Mouse (Mus musculus) macrophage (primary cell): ENCODE data around the gene Filip1l. TPM values are rescaled to one million over a fixed set of nuclear protein-coding genes. Genes with fewer than 3 reads are reported as not detected.

Experiments used
- H3K27ac ChIP-seq: fragments of 350-480 bp; formaldehyde crosslinking; 2 replicates; pipeline ENCODE4 v1.9.0; 2021
- H3K36me3 ChIP-seq: fragments of 350-480 bp; formaldehyde crosslinking; 2 replicates; pipeline ENCODE4 v1.9.0; 2021; ENCODE audit errors: inconsistent target
- H3K4me3 ChIP-seq: fragments of 350-480 bp; formaldehyde crosslinking; 2 replicates; pipeline ENCODE4 v1.9.0; 2021; ENCODE audit errors: inconsistent target
- H3K79me2 ChIP-seq: fragments of 350-480 bp; formaldehyde crosslinking; 2 replicates; pipeline ENCODE4 v1.9.0; 2021; ENCODE audit errors: inconsistent target
- WGBS: methylation state at CpG from one replicate; pipeline ENCODE4 v1.1.7; 2026; ENCODE audit warnings: inconsistent platforms; ENCODE audit not compliant: missing documents; 5-methylcytosine and 5-hydroxymethylcytosine counted together
- polyA plus RNA-seq: library from polyadenylated mRNA; stranded (reverse); fragments of 250-400 nt; gene quantifications from 3 replicates; pipeline ENCODE4 v1.2.4, GENCODE M21; 2018; ENCODE audit warnings: inconsistent platforms

The Filip1l gene
- polyA plus RNA-seq, 1 experiment from 2014 or later = 28.1 TPM

GRCm38 (mm10) chr16:57485265-57485664 lies 132.4 kb downstream of the Filip1l start:
- Histone ChIP-seq H3K36me3 (no peaks in the 10 kb centered on the region), H3K79me2 (no peaks in the 10 kb centered on the region), H3K4me3 (no peak overlapping the region), H3K27ac (no peak overlapping the region)
- WGBS = 87% methylated on average over 9 of the region's 9 CpGs

- no peaks in the 10 kb centered on the region for H3K36me3 ChIP-seq
- 92% methylated on average over 5 of the region's 5 CpGs for WGBS
Observed at GRCm38 (mm10) chr16:57486266-57486665, 133.4 kb downstream of the Filip1l start.

GRCm38 (mm10) chr16:57488661-57489060 lies 135.8 kb downstream of the Filip1l start:
- no peak overlapping the region for H3K27ac ChIP-seq
- H3K79me2 ChIP-seq = no peaks in the 10 kb centered on the region
- H3K4me3 ChIP-seq = no peak overlapping the region
- H3K36me3 ChIP-seq = no peaks in the 10 kb centered on the region

More at GRCm38 (mm10) chr16:57486266-57486665, 133.4 kb downstream of the Filip1l start:
- Histone ChIP-seq H3K27ac (no peak overlapping the region), H3K4me3 (no peak overlapping the region), H3K79me2 (no peaks in the 10 kb centered on the region)

GRCm38 (mm10) chr16:57490691-57491090 lies 137.8 kb downstream of the Filip1l start:
- Histone ChIP-seq H3K79me2 (no peaks in the 10 kb centered on the region), H3K27ac (no peak overlapping the region), H3K4me3 (no peak overlapping the region), H3K36me3 (no peaks in the 10 kb centered on the region)
- 97% methylated on average over 8 of the region's 8 CpGs for WGBS

GRCm38 (mm10) chr16:57491853-57492252 lies 139.0 kb downstream of the Filip1l start:
- Histone ChIP-seq H3K4me3 (no peak overlapping the region), H3K36me3 (no peaks in the 10 kb centered on the region), H3K27ac (no peak overlapping the region), H3K79me2 (no peaks in the 10 kb centered on the region)
- WGBS = 96% methylated on average over 4 of the region's 4 CpGs

- H3K36me3 ChIP-seq = no peaks in the 10 kb centered on the region
- no peaks in the 10 kb centered on the region for H3K79me2 ChIP-seq
- no peak overlapping the region for H3K4me3 ChIP-seq
- WGBS = 74% methylated on average over 10 of the region's 10 CpGs
- no peak overlapping the region for H3K27ac ChIP-seq
Observed at GRCm38 (mm10) chr16:57495476-57496203, 142.7 kb downstream of the Filip1l start.

GRCm38 (mm10) chr16:57496437-57497173 lies 143.7 kb downstream of the Filip1l start:
- H3K4me3 ChIP-seq = no peak overlapping the region
- no peaks in the 10 kb centered on the region for H3K36me3 ChIP-seq
- H3K79me2 ChIP-seq = no peaks in the 10 kb centered on the region
- 97% methylated on average over 10 of the region's 10 CpGs for WGBS
- H3K27ac ChIP-seq = no peak overlapping the region

- Histone ChIP-seq H3K79me2 (no peaks in the 10 kb centered on the region), H3K36me3 (no peaks in the 10 kb centered on the region), H3K27ac (peak overlapping the region; percentile 43), H3K4me3 (no peak overlapping the region)
- WGBS = 45% methylated on average over 3 of the region's 3 CpGs
Observed at GRCm38 (mm10) chr16:57500851-57501250, 148.0 kb downstream of the Filip1l start.

GRCm38 (mm10) chr16:57502230-57502629 lies 149.3 kb downstream of the Filip1l start:
- WGBS = 79% methylated on average over 2 of the region's 2 CpGs
- Histone ChIP-seq H3K36me3 (no peaks in the 10 kb centered on the region), H3K4me3 (no peak overlapping the region), H3K27ac (peak overlapping the region; percentile 42), H3K79me2 (no peaks in the 10 kb centered on the region)

- no peaks in the 10 kb centered on the region for H3K79me2 ChIP-seq
- peak overlapping the region; percentile 42 for H3K27ac ChIP-seq
- 58% methylated on average over 5 of the region's 5 CpGs for WGBS
- H3K4me3 ChIP-seq = no peak overlapping the region
- H3K36me3 ChIP-seq = no peaks in the 10 kb centered on the region
Observed at GRCm38 (mm10) chr16:57502761-57503160, 149.9 kb downstream of the Filip1l start.

GRCm38 (mm10) chr16:57504728-57505127 lies 151.8 kb downstream of the Filip1l start:
- no peaks in the 10 kb centered on the region for H3K79me2 ChIP-seq
- H3K4me3 ChIP-seq = no peak overlapping the region
- 82% methylated on average over 4 of the region's 4 CpGs for WGBS
- H3K36me3 ChIP-seq = no peaks in the 10 kb centered on the region
- H3K27ac ChIP-seq = no peak overlapping the region

- no peaks in the 10 kb centered on the region for H3K79me2 ChIP-seq
- 94% methylated on average over 6 of the region's 6 CpGs for WGBS
- H3K4me3 ChIP-seq = no peak overlapping the region
- H3K36me3 ChIP-seq = no peaks in the 10 kb centered on the region
- no peak overlapping the region for H3K27ac ChIP-seq
Observed at GRCm38 (mm10) chr16:57506133-57506532, 153.2 kb downstream of the Filip1l start.

GRCm38 (mm10) chr16:57508351-57508750 lies 155.5 kb downstream of the Filip1l start:
- H3K27ac ChIP-seq = no peak overlapping the region

GRCm38 (mm10) chr16:57509099-57509498 lies 156.2 kb downstream of the Filip1l start:
- Histone ChIP-seq H3K36me3 (no peaks in the 10 kb centered on the region), H3K79me2 (no peaks in the 10 kb centered on the region), H3K4me3 (no peak overlapping the region), H3K27ac (no peak overlapping the region)
- WGBS = 81% methylated on average over 3 of the region's 3 CpGs

More at GRCm38 (mm10) chr16:57508351-57508750, 155.5 kb downstream of the Filip1l start:
- Histone ChIP-seq H3K36me3 (no peaks in the 10 kb centered on the region), H3K79me2 (no peaks in the 10 kb centered on the region), H3K4me3 (no peak overlapping the region)
- WGBS = 90% methylated on average over 1 of the region's 1 CpGs

GRCm38 (mm10) chr16:57513562-57513961 lies 160.7 kb downstream of the Filip1l start:
- WGBS = 97% methylated on average over 7 of the region's 7 CpGs
- H3K4me3 ChIP-seq = no peak overlapping the region
- no peaks in the 10 kb centered on the region for H3K79me2 ChIP-seq
- H3K27ac ChIP-seq = no peak overlapping the region
- no peaks in the 10 kb centered on the region for H3K36me3 ChIP-seq
